ENCODE assay signal across 15 mouse cellular contexts in genomic region chr2:145949475-145950068, GRCm38 (mm10). TPM values are rescaled to one million over a fixed set of nuclear protein-coding genes. Genes with fewer than 3 reads are reported as not detected.
DNase-seq lines count a peak whose midpoint lies in the region; ATAC-seq and TF ChIP-seq lines count a peak whose summit lies in the region.
"Had no signal": no experiment of that assay in that cellular context is flagged by ENCODE, and none has a peak within 500 bp of the region (broad histone marks: within the 10 kb centered on the region; RNA-seq: fewer than 3 reads in every experiment).

No protein-coding gene starts in this region.

- WGBS in forebrain, embryonic 15.5 days = 22% methylated on average over 11 of the region's 11 CpGs
- 14% methylated on average over 11 of the region's 11 CpGs for WGBS in hindbrain, postnatal 0 days
- 19% methylated on average over 11 of the region's 11 CpGs for WGBS in neural tube, embryonic 12.5 days
- 36% methylated on average over 11 of the region's 11 CpGs for WGBS in kidney, adult 2 months

- H3K27ac ChIP-seq in forebrain, embryonic 15.5 days (replicated peaks) = no peak overlapping the region
- no peak overlapping the region for H3K27ac ChIP-seq in hindbrain, postnatal 0 days
- H3K27ac ChIP-seq in neural tube, embryonic 12.5 days = 0 out of 2 replicates have a peak overlapping the region, but pooled peaks have one; percentile 17
- H3K27ac ChIP-seq in kidney, adult 2 months (ENCODE audit: insufficient read depth, low read depth, low read length) = no peak overlapping the region
- H3K27ac ChIP-seq: limb, embryonic 10.5 days; liver, embryonic 15.5 days had no signal

- no peak for TF ChIP-seq POLR2A in brain, embryonic 14.5 days (IDR thresholded peaks at IDR 0.05; ENCODE audit: borderline replicate concordance, extremely low read depth, insufficient read depth, insufficient read length, poor library complexity, severe bottlenecking)
- no peak for TF ChIP-seq POLR2A in kidney, adult 2 months (IDR thresholded peaks at IDR 0.05; ENCODE audit: low read depth, low read length)

- no peaks in the 10 kb centered on the region for H3K27me3 ChIP-seq in forebrain, embryonic 15.5 days
- no peaks in the 10 kb centered on the region for H3K27me3 ChIP-seq in hindbrain, postnatal 0 days (ENCODE audit: insufficient read depth, low read length)
- no peaks in the 10 kb centered on the region for H3K27me3 ChIP-seq in neural tube, embryonic 12.5 days (replicated peaks)
- H3K27me3 ChIP-seq in kidney, adult 2 months (replicated peaks; ENCODE audit: control insufficient read depth, insufficient read depth, low read length) = no peaks in the 10 kb centered on the region
- H3K27me3 ChIP-seq: liver, embryonic 15.5 days had no signal

- 0 out of 2 replicates have a peak, but pooled peaks have one; percentile 32 for ATAC-seq in forebrain, embryonic 15.5 days (replicated peaks)
- peak; percentile 55 for ATAC-seq in hindbrain, postnatal 0 days
- ATAC-seq in neural tube, embryonic 12.5 days (ENCODE audit: low FRiP score, low read depth) = peak; percentile 78

- no peak for TF ChIP-seq CTCF in brain, embryonic 14.5 days (IDR thresholded peaks at IDR 0.05; ENCODE audit: borderline replicate concordance, extremely low read depth, insufficient read depth, insufficient read length)
- TF ChIP-seq CTCF in hindbrain, postnatal 0 days (IDR thresholded peaks at IDR 0.05; ENCODE audit: low read depth) = no peak
- TF ChIP-seq CTCF in kidney, adult 2 months (conservative IDR thresholded peaks at IDR 0.05; ENCODE audit: insufficient read depth, insufficient read length, low read depth, low read length) = no peak

- H3K4me3 ChIP-seq in forebrain, embryonic 15.5 days = no peak overlapping the region
- no peak overlapping the region for H3K4me3 ChIP-seq in hindbrain, postnatal 0 days (ENCODE audit: low read length)
- no peak overlapping the region for H3K4me3 ChIP-seq in neural tube, embryonic 12.5 days
- no peak overlapping the region for H3K4me3 ChIP-seq in kidney, adult 2 months (ENCODE audit: insufficient read depth, low read depth, low read length)
- H3K4me3 ChIP-seq: limb, embryonic 10.5 days; liver, embryonic 15.5 days; myocyte had no signal

- peak; percentile 57 for DNase-seq in brain, embryonic 14.5 days (ENCODE audit: low read depth)
- peak; percentile 21 for DNase-seq in hindbrain, postnatal 0 days (ENCODE audit: low spot score)
- DNase-seq in liver = no peak
- DNase-seq in kidney, adult 2 months = no peak
- no peak for DNase-seq in layer of hippocampus, postnatal 10 days (ENCODE audit: low spot score in 2 of 2)
- DNase-seq: adrenal gland, postnatal 25 days; heart, adult 18-20 months; lung, postnatal 4 days had no signal

- peaks cover 6% of the 10 kb centered on the region for H3K4me1 ChIP-seq in forebrain, embryonic 15.5 days
- no peaks in the 10 kb centered on the region for H3K4me1 ChIP-seq in hindbrain, postnatal 0 days (ENCODE audit: insufficient read depth, low read length)
- H3K4me1 ChIP-seq in neural tube, embryonic 12.5 days = peaks cover 19% of the 10 kb centered on the region
- H3K4me1 ChIP-seq in kidney, adult 2 months (ENCODE audit: control insufficient read depth, insufficient read depth, low read length) = no peaks in the 10 kb centered on the region
- H3K4me1 ChIP-seq: liver, embryonic 15.5 days had no signal

- no peak overlapping the region for H3K9ac ChIP-seq in forebrain, embryonic 15.5 days (replicated peaks)
- H3K9ac ChIP-seq in hindbrain, postnatal 0 days (replicated peaks; ENCODE audit: low read length) = no peak overlapping the region
- no peak overlapping the region for H3K9ac ChIP-seq in neural tube, embryonic 12.5 days
- H3K9ac ChIP-seq: liver, embryonic 15.5 days had no signal

- no peaks in the 10 kb centered on the region for H3K9me3 ChIP-seq in forebrain, embryonic 15.5 days
- H3K9me3 ChIP-seq in hindbrain, postnatal 0 days (ENCODE audit: low read length) = no peaks in the 10 kb centered on the region
- no peaks in the 10 kb centered on the region for H3K9me3 ChIP-seq in neural tube, embryonic 12.5 days
- H3K9me3 ChIP-seq: limb, embryonic 10.5 days; liver, embryonic 15.5 days had no signal

- H3K4me2 ChIP-seq in forebrain, embryonic 15.5 days (replicated peaks) = no peak overlapping the region
- no peak overlapping the region for H3K4me2 ChIP-seq in hindbrain, postnatal 0 days (ENCODE audit: low read depth, low read length)
- no peak overlapping the region for H3K4me2 ChIP-seq in neural tube, embryonic 12.5 days (replicated peaks)
- H3K4me2 ChIP-seq: liver, embryonic 15.5 days had no signal

- no peaks in the 10 kb centered on the region for H3K36me3 ChIP-seq in forebrain, embryonic 15.5 days
- no peaks in the 10 kb centered on the region for H3K36me3 ChIP-seq in hindbrain, postnatal 0 days (ENCODE audit: insufficient read depth, low read length)
- no peaks in the 10 kb centered on the region for H3K36me3 ChIP-seq in neural tube, embryonic 12.5 days
- no peaks in the 10 kb centered on the region for H3K36me3 ChIP-seq in kidney, adult 2 months (ENCODE audit: control insufficient read depth, insufficient read depth, low read length)
- H3K36me3 ChIP-seq: limb, embryonic 10.5 days; liver, embryonic 15.5 days had no signal

RNA-seq across cellular contexts. Expression of gene Crnkl1, which starts 14.8 kb away (rescaled TPM):
- polyA plus RNA-seq in brain, embryonic 14.5 days (2012; rRNA removed) = 17.3 and 17.7 TPM in 2 replicates
- polyA plus RNA-seq in forebrain, embryonic 15.5 days (2015; fragmentation: Nextera tagmentation; extraction: Ambion mirVana) = 31.3 and 34.9 TPM in 2 replicates
- 12.3 and 14.6 TPM in 2 replicates for total RNA-seq in hindbrain, postnatal 0 days (2014; rRNA removed)
- 15.1 and 19.6 TPM in 2 replicates for polyA plus RNA-seq in hindbrain, postnatal 0 days (2015; fragmentation: Nextera tagmentation; extraction: Ambion mirVana)
- 38.0 and 41.0 TPM in 2 replicates for polyA plus RNA-seq in neural tube, embryonic 12.5 days (2016; fragmentation: Nextera tagmentation; extraction: Ambion mirVana)
- polyA plus RNA-seq in kidney, adult 2 months (2012; rRNA removed) = 5.9 and 8.8 TPM in 2 replicates
- 10 to 100 TPM; 19.2 to 20.6 TPM for total RNA-seq in layer of hippocampus, postnatal 10 days (2021)

RNA-seq across cellular contexts. Expression of gene Cfap61, which starts 15.0 kb away (rescaled TPM):
- 2.1 and 2.9 TPM in 2 replicates for polyA plus RNA-seq in brain, embryonic 14.5 days (2012; rRNA removed)
- polyA plus RNA-seq in forebrain, embryonic 15.5 days (2015; fragmentation: Nextera tagmentation; extraction: Ambion mirVana) = 1.9 and 2.2 TPM in 2 replicates
- 2.6 and 4.1 TPM in 2 replicates for total RNA-seq in hindbrain, postnatal 0 days (2014; rRNA removed)
- 3.7 and 5.4 TPM in 2 replicates for polyA plus RNA-seq in hindbrain, postnatal 0 days (2015; fragmentation: Nextera tagmentation; extraction: Ambion mirVana)
- polyA plus RNA-seq in neural tube, embryonic 12.5 days (2016; fragmentation: Nextera tagmentation; extraction: Ambion mirVana) = 0.82 and 1.1 TPM in 2 replicates
- polyA plus RNA-seq in kidney, adult 2 months (2012; rRNA removed) = 0.29 and 0.38 TPM in 2 replicates
- 1 to 10 TPM; 3.6 to 4.1 TPM for total RNA-seq in layer of hippocampus, postnatal 10 days (2021)
- total RNA-seq: common myeloid progenitor, adult 5-6 weeks; MEL had no signal
- polyA plus RNA-seq: liver, embryonic 15.5 days had no signal

RNA-seq across cellular contexts. Expression of gene Naa20, which starts 47.7 kb away (rescaled TPM):
- 62.6 and 76.0 TPM in 2 replicates for polyA plus RNA-seq in brain, embryonic 14.5 days (2012; rRNA removed)
- 124 TPM in 2 replicates for polyA plus RNA-seq in forebrain, embryonic 15.5 days (2015; fragmentation: Nextera tagmentation; extraction: Ambion mirVana)
- 104 and 105 TPM in 2 replicates for total RNA-seq in hindbrain, postnatal 0 days (2014; rRNA removed)
- polyA plus RNA-seq in hindbrain, postnatal 0 days (2015; fragmentation: Nextera tagmentation; extraction: Ambion mirVana) = 166 and 168 TPM in 2 replicates
- 120 and 126 TPM in 2 replicates for polyA plus RNA-seq in neural tube, embryonic 12.5 days (2016; fragmentation: Nextera tagmentation; extraction: Ambion mirVana)
- 33.9 and 43.7 TPM in 2 replicates for polyA plus RNA-seq in kidney, adult 2 months (2012; rRNA removed)
- total RNA-seq in layer of hippocampus, postnatal 10 days (2021) = 10 to 100 TPM; 62.3 to 69.6 TPM

Comparison
In these comparisons a context has a peak if more than half of its experiments do, and no peak if none do; other contexts are left out.
1. DNase-seq: peak in brain, embryonic 14.5 days (single experiment) and hindbrain, postnatal 0 days (single experiment); none in liver (single experiment), kidney, adult 2 months (single experiment) and layer of hippocampus, postnatal 10 days (0 of 2).
2. Peak in every context shown above with its lines, with median percentiles within 50 percentile points of each other: ATAC-seq.